Mouse (Mus musculus) kidney, embryonic 14.5 days (tissue): ENCODE results near the gene Prss12. TPM values are rescaled to one million over a fixed set of nuclear protein-coding genes. Genes with fewer than 3 reads are reported as not detected.
"Not testable (repeated sequence)": the region's sequence is repeated elsewhere in the genome, so short reads cannot be mapped to it uniquely, and the experiment has no call there.

Experiments used
- ATAC-seq: fragments of 200-750 bp; cut with Nextera tagmentation; 2 replicates; pipeline ENCODE4 v1.8.0; 2017; ENCODE audit warnings: moderate number of reproducible peaks, mild to moderate bottlenecking, moderate TSS enrichment, moderate library complexity; ENCODE audit not compliant: low FRiP score, low TSS enrichment
- H3K27ac ChIP-seq: fragments of 300-500 bp; sonication (generic); 2 replicates; pipeline ENCODE4 v1.5.1; 2014; ENCODE audit warnings: low read depth, mild to moderate bottlenecking, low read length, moderate library complexity, mixed read lengths
- H3K27me3 ChIP-seq: fragments of 300-500 bp; sonication (generic); 2 replicates; pipeline ENCODE4 v1.6.1; 2014; ENCODE audit warnings: mild to moderate bottlenecking, low read length; ENCODE audit not compliant: control insufficient read depth, insufficient read depth
- H3K36me3 ChIP-seq: fragments of 300-500 bp; sonication (generic); 2 replicates; pipeline ENCODE4 v1.6.1; 2014; ENCODE audit warnings: low read length, mixed read lengths; ENCODE audit not compliant: control insufficient read depth, insufficient read depth
- H3K4me1 ChIP-seq: fragments of 300-500 bp; sonication (generic); 2 replicates; pipeline ENCODE4 v1.6.1; 2014; ENCODE audit warnings: low read length, mixed read lengths; ENCODE audit not compliant: control insufficient read depth, insufficient read depth
- H3K4me2 ChIP-seq: fragments of 300-500 bp; sonication (generic); replicated peaks from 2 replicates; pipeline ENCODE4 v1.6.1; 2014; ENCODE audit warnings: low read depth, mild to moderate bottlenecking, low read length
- H3K4me3 ChIP-seq: fragments of 300-500 bp; sonication (generic); 2 replicates; pipeline ENCODE4 v1.5.1; 2014; ENCODE audit warnings: mild to moderate bottlenecking, low read length
- H3K9ac ChIP-seq: fragments of 300-500 bp; sonication (generic); 2 replicates; pipeline ENCODE4 v1.6.1; 2014; ENCODE audit warnings: low read depth, mild to moderate bottlenecking, low read length, moderate library complexity
- H3K9me3 ChIP-seq: fragments of 300-500 bp; sonication (generic); 2 replicates; pipeline ENCODE4 v1.6.1; 2016; ENCODE audit warnings: low read length; ENCODE audit not compliant: control insufficient read depth
- WGBS: fragments of 180-500 bp; shearing (Covaris S2); extraction: QIAGEN DNeasy Blood & Tissue Kit; methylation state at CpG from one replicate; pipeline ENCODE4 v1.1.7; 2014; 5-methylcytosine and 5-hydroxymethylcytosine counted together
- polyA plus RNA-seq: library from polyadenylated mRNA; unstranded; fragments of >200 nt; fragmentation: Nextera tagmentation; extraction: Ambion mirVana; gene quantifications from 2 replicates; pipeline ENCODE4 v1.2.1, GENCODE M21; 2014

The Prss12 gene
- polyA plus RNA-seq, 1 experiment from 2014 or later, result 2.9 TPM

DNA sequence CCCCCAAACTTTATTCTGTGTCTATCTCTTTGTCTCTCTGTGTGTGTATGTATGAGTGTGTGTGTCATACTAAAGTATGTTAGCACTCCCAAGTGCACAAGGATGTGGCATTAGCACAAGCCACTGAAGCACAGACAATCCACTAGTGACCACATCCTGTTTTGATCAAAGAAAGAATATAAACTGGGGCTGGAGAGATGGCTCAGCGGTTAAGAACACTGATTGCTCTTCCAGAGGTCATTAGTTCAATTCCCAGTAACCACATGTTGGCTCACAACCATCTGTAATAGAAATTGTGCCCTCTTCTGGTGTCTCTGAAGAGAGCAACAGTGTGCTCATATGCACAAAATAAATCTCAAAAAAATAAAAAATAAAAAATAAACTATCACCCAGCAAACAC, 12.8 kb downstream of the Prss12 start:
- Histone ChIP-seq H3K4me1 (no peaks in the 10 kb centered on the region), H3K27me3 (no peaks in the 10 kb centered on the region), H3K4me3 (no peak overlapping the region), H3K9ac (no peak overlapping the region), H3K4me2 (no peak overlapping the region), H3K36me3 (no peaks in the 10 kb centered on the region), H3K9me3 (no peaks in the 10 kb centered on the region), H3K27ac (no peak overlapping the region)
- ATAC-seq, result no peak
- WGBS, result 42% methylated on average over 1 of the region's 1 CpGs

DNA sequence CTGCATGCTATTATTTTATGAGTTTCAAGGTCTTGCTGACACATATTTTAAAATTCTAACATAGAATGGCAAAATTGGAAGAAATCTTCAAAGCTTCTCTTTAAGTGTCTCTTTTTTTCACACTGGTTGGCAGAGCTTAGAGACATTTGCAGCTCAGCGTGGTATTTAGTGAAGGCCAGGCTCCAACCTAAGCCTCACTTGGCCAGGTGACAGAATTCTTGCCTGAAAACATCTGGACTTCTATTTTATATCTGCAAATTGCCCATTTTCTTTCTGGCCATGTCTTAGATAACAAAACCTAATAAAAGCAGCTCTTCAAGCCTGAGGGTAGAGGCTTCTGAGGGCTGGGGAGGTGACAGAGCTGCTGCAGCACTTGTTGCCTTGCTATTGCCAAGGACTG, 13.7 kb downstream of the Prss12 start:
- H3K9ac ChIP-seq, result no peak overlapping the region
- no peaks in the 10 kb centered on the region for H3K36me3 ChIP-seq
- no peak overlapping the region for H3K4me2 ChIP-seq
- WGBS, result 87% methylated on average over 1 of the region's 1 CpGs
- H3K27ac ChIP-seq, result no peak overlapping the region
- ATAC-seq, result no peak
- no peaks in the 10 kb centered on the region for H3K9me3 ChIP-seq
- no peak overlapping the region for H3K4me3 ChIP-seq
- H3K27me3 ChIP-seq, result no peaks in the 10 kb centered on the region
- no peaks in the 10 kb centered on the region for H3K4me1 ChIP-seq

DNA sequence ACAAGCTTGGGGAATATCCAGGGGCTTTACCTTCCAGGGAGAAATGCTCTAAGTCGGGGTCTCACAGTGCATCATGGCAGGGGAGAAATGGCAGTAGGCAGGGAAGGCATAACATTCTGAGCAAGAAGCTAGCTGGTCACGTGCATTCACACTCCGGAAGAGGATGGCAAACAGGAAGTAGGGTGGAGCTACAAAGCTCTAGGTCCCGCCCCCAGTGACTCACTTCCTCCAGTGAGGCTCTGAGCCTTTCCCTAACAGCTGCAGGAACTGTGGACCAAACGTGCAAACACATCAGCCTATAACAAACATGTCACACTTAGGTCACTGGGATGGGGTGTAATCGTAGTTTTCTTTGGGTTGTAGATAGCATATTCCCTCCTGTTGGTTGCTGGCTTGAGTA, 15.6 kb downstream of the Prss12 start:
- ATAC-seq, result no peak
- Histone ChIP-seq H3K4me2 (no peak overlapping the region), H3K4me1 (no peaks in the 10 kb centered on the region), H3K9ac (no peak overlapping the region), H3K36me3 (no peaks in the 10 kb centered on the region), H3K9me3 (no peaks in the 10 kb centered on the region), H3K27ac (no peak overlapping the region), H3K27me3 (no peaks in the 10 kb centered on the region), H3K4me3 (no peak overlapping the region)
- WGBS, result 87% methylated on average over 6 of the region's 6 CpGs

DNA sequence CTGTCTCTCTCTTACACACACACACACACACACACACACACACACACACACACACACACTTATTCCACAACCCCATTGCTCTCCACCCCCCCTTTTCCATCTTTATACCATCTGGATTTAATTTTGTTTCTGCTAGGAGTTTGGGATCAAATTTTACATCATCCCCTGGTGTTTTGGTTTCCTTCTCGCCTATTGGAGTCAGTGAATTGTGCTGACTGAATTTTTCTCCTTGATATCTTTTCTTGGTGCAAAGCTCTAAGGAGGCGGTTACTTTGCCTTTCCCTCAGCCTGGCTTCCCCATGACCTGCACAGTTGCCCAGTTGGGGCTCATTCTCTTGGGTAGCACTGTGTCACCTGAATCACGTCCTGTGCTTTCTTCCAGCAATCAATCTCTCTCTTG, 30.1 kb downstream of the Prss12 start:
- Histone ChIP-seq H3K9me3 (no peaks in the 10 kb centered on the region), H3K9ac (no peak overlapping the region), H3K27me3 (no peaks in the 10 kb centered on the region), H3K4me3 (no peak overlapping the region), H3K4me1 (no peaks in the 10 kb centered on the region), H3K27ac (no peak overlapping the region), H3K36me3 (no peaks in the 10 kb centered on the region), H3K4me2 (no peak overlapping the region)
- 64% methylated on average over 3 of the region's 3 CpGs for WGBS
- no peak for ATAC-seq

DNA sequence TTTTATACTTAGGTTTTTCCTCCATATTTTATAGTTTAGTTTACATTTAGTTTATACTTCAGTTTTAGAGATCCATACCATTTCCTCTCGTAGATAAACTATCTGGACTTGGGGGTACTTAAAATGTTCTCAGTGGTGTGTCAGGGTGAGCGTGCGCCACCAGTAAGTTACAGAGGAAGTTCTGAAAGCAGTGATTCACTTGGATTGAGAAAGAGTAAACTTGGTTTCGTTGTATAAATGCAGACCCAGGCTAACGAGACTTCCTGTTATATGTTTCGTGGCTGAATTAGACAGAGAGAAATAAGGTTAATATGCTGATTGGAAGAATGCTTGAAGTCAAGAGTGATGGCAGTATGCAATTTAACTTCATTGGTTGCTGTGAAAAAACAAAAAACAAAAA, 34.6 kb downstream of the Prss12 start:
- H3K9me3 ChIP-seq, result no peaks in the 10 kb centered on the region
- 85% methylated on average over 6 of the region's 6 CpGs for WGBS
- no peak overlapping the region for H3K9ac ChIP-seq
- H3K4me3 ChIP-seq, result no peak overlapping the region
- H3K36me3 ChIP-seq, result no peaks in the 10 kb centered on the region
- ATAC-seq, result no peak
- no peaks in the 10 kb centered on the region for H3K4me1 ChIP-seq
- H3K27me3 ChIP-seq, result no peaks in the 10 kb centered on the region
- no peak overlapping the region for H3K4me2 ChIP-seq
- H3K27ac ChIP-seq, result no peak overlapping the region

DNA sequence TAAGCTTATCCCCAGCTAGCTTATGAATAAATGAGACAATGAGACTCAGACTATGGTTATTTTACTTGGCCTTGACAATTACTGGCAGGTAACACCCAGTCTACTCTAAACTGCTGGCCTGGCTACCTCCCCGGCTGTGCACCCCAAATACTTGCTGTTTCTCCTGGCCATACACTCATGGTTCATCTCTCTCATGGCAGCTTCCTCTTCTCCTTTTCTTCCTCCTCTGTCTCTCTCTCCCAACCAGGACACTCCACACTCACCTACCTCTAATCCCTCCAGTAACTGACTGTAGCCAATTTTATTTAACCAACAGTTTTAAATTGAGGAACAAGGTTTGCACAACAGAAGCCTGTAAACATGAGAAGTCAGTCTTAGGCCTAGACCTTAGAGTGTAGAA, 45.1 kb downstream of the Prss12 start:
- WGBS, result 100% methylated on average over 1 of the region's 1 CpGs
- H3K27ac ChIP-seq, result no peak overlapping the region
- H3K9me3 ChIP-seq, result no peaks in the 10 kb centered on the region
- H3K4me1 ChIP-seq, result no peaks in the 10 kb centered on the region
- H3K4me2 ChIP-seq, result no peak overlapping the region
- no peak overlapping the region for H3K9ac ChIP-seq
- H3K36me3 ChIP-seq, result no peaks in the 10 kb centered on the region
- no peak for ATAC-seq
- no peak overlapping the region for H3K4me3 ChIP-seq
- no peaks in the 10 kb centered on the region for H3K27me3 ChIP-seq

DNA sequence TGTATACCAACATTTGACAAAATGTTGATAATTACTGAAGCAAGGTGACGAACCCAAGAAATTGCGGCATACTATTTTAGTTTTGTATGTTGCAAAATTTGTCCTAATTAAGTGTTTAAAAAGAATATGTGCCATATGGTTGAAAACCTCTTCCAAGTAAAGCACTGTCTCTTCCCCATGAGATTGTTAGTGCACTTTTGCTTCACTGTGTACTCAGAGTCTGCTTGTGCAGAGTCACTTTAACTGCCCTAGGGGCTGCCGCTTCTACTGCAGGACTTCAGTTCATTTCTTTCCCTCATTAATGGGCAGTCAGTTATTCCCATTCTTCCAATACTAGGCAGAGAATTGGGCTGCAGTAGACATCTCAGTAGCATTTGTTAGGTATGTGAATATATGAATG, 46.5 kb downstream of the Prss12 start:
- H3K36me3 ChIP-seq, result no peaks in the 10 kb centered on the region
- H3K4me1 ChIP-seq, result no peaks in the 10 kb centered on the region
- no peak overlapping the region for H3K4me3 ChIP-seq
- no peak for ATAC-seq
- no peaks in the 10 kb centered on the region for H3K9me3 ChIP-seq
- H3K27ac ChIP-seq, result no peak overlapping the region
- no peaks in the 10 kb centered on the region for H3K27me3 ChIP-seq
- no peak overlapping the region for H3K4me2 ChIP-seq
- 98% methylated on average over 3 of the region's 3 CpGs for WGBS
- H3K9ac ChIP-seq, result no peak overlapping the region

DNA sequence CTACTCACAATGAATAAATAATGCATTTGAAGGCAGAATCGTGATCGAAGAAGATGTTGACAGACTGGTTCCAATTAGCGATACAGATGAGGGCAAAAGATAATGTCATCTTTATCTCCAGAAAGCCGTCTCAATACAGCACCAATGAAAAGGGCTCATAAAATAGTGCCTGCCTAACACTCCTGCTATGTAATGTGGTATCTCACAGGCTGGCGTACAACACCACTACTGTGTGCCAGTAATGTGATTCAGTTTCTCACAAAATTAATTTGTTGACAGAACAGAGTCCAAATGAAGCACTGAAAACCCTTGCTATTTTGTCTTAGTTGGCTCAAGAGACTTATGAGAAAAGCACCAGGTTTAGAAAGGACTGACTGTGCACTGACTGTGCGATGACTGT, 48.4 kb downstream of the Prss12 start:
- 84% methylated on average over 6 of the region's 6 CpGs for WGBS
- H3K4me1 ChIP-seq, result no peaks in the 10 kb centered on the region

DNA sequence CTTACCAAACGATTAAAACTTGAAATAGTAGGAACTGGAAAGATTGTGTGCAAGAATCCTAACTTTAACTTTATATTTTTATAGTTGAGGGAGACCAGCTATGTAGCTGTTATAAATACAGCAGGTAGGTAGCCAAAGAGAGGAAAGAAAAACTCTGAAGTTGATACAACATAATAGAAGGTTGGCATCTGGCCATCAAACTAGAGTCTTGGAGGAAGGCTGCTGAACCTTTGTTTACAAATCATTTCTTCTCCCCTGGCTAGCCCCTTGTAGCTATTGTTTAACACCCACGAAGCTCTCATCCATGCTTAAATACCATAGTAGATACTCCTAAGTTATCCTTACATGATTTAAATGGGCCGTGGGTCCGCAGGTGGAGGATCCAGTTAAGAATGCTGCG, 52.1 kb downstream of the Prss12 start:
- Histone ChIP-seq H3K36me3 (no peaks in the 10 kb centered on the region), H3K9ac (no peak overlapping the region), H3K4me1 (no peaks in the 10 kb centered on the region), H3K4me3 (no peak overlapping the region), H3K4me2 (no peak overlapping the region), H3K27ac (no peak overlapping the region), H3K27me3 (no peaks in the 10 kb centered on the region), H3K9me3 (no peaks in the 10 kb centered on the region)
- 84% methylated on average over 5 of the region's 5 CpGs for WGBS
- no peak for ATAC-seq

More for the DNA sequence above, 48.4 kb downstream of the Prss12 start:
- H3K27ac ChIP-seq, result no peak overlapping the region
- no peak for ATAC-seq
- no peak overlapping the region for H3K9ac ChIP-seq
- H3K27me3 ChIP-seq, result no peaks in the 10 kb centered on the region
- H3K36me3 ChIP-seq, result no peaks in the 10 kb centered on the region
- no peaks in the 10 kb centered on the region for H3K9me3 ChIP-seq
- no peak overlapping the region for H3K4me3 ChIP-seq
- no peak overlapping the region for H3K4me2 ChIP-seq

DNA sequence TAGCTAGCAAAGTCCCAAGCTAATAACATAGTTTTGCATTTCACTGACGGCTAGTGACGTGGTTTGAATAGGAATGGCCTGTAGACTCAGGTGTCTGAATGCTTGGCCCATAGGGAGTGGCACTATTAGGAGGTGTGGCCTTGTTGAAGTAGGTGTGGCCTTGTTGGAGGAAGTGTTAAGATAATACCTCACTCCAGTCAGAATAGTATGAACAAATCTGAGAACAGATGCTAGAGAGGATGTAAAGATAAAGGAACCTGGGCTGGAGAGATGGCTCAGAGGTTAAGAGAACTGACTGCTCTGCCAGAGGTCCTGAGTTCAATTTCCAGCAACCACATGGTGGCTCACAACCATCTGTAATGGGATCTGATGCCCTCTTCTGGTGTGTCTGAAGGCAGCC, 55.1 kb downstream of the Prss12 start:
- 88% methylated on average over 2 of the region's 2 CpGs for WGBS
- not testable (repeated sequence) for ATAC-seq, H3K9ac ChIP-seq, H3K9me3 ChIP-seq, H3K4me2 ChIP-seq, H3K36me3 ChIP-seq, H3K27ac ChIP-seq, H3K4me3 ChIP-seq, H3K4me1 ChIP-seq, H3K27me3 ChIP-seq
